Mouse (Mus musculus) adrenal gland, postnatal 10 days (tissue): Measurements from ENCODE around the gene Ralgapa2. TPM values are rescaled to one million over a fixed set of nuclear protein-coding genes. Genes with fewer than 3 reads are reported as not detected.
"Not testable (repeated sequence)": the region's sequence is repeated elsewhere in the genome, so short reads cannot be mapped to it uniquely, and the experiment has no call there.

Experiments
- DNase-seq: peaks from one replicate; pipeline ENCODE4 v3.0.0; 2021; ENCODE audit warnings: mixed read lengths
- total RNA-seq, 2 experiments: library from RNA; stranded (reverse); gene quantifications; 2 replicates each; pipeline ENCODE4 v1.2.3; 2021

Ralgapa2 gene
- total RNA-seq, 2 experiments from 2014 or later, result 30.3 to 30.7 TPM

DNA sequence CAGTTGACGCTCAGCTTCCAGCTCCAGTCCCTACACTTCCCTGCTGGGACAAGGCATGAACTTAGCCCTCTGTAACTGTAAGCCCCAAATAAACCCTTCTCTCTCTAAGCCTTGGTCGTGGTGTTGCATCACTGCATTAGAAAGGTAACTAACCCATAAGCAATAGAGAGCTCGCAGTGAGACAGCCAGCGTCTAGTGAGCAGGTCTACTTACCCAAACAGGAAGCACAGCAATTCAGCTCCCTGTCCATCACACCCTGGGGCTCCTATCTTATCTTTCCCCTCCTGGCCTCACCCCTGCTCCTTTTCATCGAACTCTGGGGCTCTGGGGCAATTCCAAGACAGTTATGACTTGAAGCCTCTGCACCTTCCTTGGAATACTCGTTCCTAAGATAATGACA is 13.8 kb downstream of the Ralgapa2 start:
- DNase-seq, result no peak

DNA sequence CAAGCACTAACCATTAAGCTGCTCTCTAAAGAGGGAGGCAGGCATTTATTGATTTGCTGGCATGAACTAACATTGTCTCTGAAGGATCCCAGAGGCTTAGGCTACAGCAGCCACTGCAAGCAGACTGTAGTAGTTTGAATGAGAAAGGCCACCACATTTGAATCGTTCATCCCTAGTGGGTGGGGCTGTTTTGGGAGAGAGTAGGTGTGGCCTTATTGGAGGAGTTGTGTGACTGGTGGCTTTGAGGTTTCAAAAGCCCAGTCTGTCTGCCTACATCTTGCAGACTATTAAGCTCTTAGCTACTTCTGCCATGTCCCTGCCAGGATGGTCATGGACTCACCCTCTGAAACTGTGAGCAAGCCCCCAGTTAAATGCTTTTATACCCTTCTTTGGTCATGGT is 15.1 kb downstream of the Ralgapa2 start:
- no peak for DNase-seq

DNA sequence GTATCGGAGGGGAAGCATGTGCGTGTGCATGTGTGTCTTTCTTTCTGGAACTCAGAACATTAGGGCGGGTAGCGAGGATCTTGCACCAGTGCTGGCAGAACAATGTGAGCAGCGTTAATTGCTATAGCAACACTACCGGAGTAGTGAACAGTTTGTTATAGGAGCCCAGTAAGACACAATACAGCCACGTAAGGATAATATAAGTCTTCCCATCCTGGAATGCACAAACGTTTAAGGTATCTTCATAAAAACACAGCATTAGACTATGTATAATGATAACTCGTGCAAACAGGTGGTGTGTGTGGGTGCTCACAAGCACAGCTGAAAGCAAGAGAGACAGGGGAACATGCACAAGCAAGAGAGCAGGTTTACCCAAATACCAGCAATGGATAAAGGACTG is 16.4 kb downstream of the Ralgapa2 start:
- DNase-seq, result no peak

DNA sequence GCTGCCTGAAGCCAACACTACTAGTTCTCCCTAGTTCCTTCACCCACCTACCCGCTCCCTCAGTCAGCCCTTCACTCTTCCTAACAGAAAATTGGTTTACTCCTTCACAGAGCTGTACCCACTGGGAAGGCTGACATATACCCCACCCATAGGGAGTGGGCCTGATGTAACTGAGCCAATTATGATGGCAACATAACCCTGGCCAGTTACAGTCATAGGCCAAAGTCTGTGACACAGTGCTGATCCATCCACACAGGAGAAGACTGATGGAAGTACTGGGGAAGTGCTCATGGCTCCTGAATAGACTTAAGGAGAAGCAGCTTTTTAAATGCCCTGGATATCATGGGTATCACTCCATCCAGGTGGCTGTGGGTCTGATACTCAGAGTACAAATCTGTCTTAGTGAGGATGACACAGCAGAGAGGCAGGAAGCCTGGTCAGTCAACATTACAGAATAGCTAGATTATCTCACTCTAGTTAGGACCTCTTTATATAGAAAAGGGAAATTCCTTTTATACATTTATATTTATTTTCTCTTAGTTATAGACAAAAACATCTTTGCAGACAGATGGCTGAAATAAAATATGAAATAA is 18.7 kb downstream of the Ralgapa2 start:
- no peak for DNase-seq

DNA sequence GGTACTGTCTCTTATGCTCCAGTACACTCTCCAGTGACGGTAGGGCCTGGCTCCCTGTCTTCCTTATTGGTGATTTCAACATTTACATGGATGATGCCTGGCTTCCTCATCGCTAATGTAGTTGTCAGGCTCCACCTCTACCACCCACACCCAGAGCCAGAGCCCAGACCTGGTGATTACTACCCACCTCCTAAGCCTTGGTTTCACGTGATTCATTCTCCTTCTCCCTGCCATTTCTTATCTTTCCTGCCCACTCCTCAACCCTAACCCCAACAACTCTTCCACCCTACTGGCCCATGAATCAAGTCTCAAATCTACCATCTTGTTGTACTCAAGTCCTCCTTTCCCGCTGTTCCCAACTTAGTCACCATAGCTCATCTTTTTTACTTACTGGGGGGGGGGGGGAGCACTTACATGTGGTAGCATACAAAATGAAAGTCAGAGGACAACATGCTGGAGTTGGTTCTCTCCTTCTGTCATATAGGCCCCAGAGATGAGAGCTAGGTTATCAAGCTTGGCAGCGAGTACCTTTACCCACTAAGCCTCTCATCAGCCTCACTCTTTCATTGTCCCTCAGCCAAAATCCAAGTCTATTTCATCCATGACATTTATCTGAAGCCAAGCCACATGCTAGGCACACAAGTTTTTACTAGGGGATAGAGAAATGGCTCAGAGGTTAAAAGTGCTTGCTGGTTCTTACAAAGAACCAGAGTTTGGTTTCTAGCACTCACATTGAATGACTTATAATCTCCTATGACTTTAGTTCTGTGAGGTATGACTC is 20.1 kb downstream of the Ralgapa2 start:
- DNase-seq, result no peak

DNA sequence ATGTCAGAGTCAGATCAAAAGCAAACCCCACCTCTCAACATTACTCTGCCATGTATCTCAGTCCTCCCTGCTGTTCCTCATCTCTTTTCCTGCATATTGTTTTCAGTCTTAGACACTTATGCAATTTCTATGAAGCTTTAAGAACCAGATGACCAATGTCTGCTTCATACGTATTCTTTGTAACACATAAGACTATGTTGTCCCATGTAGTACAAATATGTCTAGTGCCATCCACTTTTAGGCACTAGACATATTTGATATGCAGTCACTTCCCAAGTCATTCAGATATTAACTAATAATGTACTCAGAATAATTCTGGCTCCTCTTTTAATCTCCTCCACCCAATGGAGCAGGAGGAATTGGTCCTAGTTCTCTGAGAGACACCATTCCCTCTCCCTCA is 21.2 kb downstream of the Ralgapa2 start:
- DNase-seq, result no peak

DNA sequence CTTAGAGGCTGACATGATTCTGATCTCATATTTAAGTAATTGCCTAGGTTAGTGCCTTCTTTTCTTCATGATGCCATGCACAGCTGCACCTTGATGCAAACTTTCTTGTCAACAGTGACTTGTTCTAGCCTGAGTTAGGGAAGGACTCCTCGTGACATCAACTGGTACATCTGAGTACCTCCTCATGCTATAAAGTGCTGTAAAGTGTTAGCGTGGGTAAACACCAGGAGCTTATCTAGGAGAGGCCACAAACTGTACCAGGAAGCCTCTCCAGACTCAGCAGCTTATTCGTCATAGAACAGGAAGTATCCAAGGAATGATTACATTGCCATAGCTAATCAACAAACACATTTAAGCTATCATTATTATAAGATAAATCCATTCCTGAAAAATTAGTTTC is 23.9 kb downstream of the Ralgapa2 start:
- no peak for DNase-seq

DNA sequence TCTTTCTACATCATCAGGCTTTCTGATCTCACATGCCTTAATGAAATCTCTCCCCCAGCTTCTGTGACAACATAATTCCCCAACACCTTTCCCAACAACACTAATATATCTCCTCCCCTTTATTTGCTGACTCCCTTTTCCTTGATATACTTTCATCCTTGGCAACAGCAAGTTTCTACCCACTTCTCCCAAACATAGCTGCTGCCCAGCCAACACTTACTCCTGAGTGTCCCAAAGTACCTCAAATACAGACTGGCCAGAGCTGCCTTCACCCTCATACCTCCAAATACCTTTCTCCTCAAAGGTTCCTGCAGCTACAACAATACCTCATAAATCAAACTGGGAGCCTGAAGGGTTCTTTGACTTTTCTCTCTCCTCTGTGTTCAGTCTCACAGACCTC is 29.3 kb downstream of the Ralgapa2 start:
- no peak for DNase-seq

DNA sequence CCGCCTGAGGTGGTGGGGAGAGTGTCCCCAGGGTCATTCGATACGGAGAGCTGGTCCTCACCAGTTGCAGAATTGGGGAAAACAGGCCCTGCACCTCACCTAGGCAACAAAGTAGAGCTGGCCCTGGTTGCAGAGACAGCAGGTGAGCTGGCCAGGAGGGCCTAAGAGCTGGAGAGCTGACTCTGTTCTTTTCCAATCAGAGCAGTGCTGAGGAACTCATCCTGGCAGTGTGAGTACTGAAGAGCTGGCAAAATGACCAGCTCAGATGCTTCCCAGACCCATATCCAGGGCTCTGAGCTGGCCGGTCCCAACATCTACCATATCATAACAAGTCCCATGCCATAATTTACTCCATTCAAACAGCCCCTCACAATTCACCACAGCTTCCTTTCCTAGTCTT is 34.7 kb downstream of the Ralgapa2 start:
- DNase-seq, result no peak

DNA sequence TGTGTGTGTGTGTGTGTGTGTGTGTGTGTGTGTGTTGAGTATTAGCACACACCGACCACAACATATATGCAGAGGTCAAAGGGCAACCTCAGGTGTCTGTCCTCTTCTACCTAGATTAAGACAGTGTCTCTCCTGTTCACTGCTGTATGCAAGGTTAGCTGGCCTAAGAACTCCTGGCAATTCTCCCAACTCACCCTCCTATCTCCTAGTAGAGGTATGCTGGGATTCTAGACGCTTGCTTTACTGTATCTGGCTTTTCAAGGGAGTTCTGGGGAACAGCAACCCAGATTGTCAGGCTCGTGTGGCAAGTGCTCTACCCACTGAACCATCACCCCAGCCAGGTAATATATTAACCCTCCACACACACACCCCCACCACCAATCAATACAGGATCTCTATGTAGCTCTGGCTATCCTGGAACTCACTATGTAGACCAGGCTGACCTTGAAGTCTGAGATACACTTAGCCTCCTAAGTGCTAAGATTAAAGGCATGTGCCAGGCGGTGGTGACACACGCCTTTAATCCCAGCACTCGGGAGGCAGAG is 35.6 kb downstream of the Ralgapa2 start:
- DNase-seq, result no peak

DNA sequence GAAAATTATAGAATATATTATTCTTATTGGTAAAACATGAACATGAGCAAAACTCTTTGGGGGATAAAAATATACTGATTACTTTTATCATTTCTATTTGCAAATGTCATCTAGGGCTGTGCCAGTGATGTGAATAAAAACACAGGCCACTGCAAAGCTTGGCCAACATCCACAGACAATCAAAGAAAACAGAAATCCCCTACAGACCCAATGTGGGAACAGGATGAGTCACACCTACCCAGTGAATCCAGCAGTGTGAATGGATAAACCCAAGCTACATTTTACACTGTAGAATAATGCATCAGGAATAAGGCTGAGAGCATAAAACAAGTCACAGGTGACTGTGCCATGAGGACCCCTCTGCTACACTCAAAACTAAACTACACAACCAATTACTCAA is 36.1 kb downstream of the Ralgapa2 start:
- no peak for DNase-seq

DNA sequence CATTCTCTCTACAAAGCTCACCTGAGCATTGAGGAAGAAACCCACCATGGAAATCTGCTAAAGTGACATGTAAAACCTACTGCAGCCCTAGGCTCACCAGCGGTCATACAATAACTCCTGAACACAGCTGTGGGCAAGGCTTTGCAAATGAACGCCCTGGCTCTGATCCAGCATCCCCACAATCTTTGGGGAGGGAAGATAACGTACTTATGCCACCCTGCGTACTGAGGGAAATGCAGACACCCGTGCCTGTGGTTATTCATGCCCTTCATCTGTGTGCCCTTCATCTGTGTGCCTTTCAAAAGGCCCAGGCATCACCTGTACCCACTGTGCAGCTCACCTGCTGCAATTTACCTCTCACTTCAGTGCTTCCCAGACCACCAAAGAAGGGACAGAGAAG is 41.2 kb downstream of the Ralgapa2 start:
- DNase-seq, result no peak

DNA sequence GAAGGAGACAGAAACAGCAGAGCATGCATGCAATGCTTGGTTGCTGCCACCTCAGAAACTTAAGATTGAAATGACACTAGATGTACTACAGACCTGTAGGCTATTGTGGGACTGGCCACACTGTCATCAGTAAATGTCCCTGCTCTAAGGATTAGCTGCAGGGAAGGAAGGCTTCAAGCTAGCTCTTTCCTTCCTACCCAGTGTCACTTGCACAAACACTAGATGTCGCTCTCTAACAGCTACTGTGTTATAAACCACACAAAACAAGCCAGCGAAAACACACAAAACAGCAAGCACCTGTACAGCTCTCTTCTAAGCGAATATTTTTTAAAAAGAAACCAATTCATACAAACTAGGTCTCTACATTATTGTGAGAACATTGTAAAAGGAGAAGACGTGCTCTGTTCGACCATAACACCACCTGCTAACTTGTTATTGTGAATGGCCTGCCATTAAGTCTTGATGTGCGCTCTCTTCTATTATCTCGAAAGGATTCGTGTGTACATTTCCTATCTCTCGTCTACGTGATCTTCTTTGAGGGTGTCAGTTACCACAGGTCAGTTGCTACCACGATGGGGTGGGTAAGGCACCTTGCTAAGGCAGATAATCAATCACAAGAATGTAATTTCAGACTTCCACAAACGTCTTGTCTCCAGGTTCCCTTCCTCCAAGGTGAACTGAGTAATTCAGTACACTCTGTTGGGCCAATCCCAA is 42.3 kb downstream of the Ralgapa2 start:
- DNase-seq, result peak; percentile 42

DNA sequence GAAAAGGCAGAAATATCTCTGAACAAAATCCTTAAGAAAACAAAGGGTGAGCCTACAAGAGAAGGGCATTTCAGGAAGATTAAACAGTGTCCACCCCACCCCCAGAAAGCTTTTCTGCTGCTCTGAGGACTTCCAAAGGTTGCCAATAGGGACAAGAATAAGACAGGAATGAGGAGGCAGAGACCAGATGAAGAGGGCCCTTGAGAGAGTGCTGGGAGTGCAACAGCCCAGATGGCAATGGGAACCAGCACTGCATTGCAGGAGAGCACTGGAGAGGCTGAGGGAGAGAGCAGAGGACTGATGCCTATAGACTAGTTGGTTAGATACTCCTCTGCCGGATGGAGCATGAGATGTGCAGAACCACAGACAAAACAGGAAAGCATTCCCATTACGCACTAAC is 43.2 kb downstream of the Ralgapa2 start:
- no peak for DNase-seq

DNA sequence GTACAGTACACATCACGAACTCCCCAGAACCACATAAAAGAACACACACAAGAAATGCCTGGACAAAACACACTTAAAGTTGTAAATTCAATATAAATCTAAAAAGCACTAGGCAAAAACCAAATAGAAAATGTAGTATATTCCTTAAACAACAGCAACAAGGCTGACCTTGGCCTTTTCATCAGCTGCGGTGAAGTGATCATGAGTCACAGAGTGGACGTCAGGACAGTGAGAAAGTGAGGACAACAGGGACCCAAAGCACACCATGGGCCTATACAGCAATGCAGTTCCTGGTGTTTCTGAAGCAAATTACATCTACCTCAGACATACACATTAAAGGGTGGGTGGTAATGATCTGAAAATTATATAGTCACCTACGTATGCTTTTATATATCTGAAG is 44.1 kb downstream of the Ralgapa2 start:
- DNase-seq, result peak; percentile 44

DNA sequence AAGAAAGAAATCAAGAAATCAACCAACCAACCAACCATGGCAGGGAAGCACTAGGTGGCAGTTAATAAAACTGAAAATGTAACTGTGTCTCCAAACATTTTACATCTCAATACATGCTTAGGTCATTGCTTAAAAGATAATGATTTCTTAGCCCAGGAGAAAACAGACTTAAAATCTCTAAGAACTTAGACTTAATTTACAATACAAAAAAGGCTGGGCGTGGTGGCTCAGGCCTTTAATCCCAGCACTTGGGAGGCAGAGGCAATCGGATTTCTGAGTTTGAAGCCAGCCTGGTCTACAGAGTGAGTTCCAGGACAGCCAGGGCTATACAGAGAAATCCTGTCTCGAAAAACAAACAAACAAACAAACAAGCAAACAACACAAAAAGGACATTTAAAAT is 45.3 kb downstream of the Ralgapa2 start:
- DNase-seq, result not testable (repeated sequence)

DNA sequence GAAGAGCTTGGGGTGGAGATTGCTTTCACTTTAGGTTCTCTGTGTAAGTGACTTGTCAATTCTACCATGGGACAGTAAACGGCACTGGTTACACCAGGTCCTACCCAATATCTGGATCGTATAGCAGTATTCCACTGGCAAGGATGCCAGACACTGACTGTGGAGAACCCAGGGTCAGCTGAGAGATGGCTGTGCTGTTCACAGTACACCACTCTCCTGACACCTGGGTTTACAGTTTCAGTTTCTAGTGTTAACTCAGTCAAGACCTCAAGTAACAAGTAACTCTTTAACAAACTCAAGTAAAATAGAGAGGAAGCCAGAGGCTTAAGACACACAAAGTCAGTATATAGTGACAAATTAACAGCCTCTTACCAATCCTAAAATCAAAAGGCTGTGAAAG is 54.6 kb downstream of the Ralgapa2 start:
- DNase-seq, result no peak

DNA sequence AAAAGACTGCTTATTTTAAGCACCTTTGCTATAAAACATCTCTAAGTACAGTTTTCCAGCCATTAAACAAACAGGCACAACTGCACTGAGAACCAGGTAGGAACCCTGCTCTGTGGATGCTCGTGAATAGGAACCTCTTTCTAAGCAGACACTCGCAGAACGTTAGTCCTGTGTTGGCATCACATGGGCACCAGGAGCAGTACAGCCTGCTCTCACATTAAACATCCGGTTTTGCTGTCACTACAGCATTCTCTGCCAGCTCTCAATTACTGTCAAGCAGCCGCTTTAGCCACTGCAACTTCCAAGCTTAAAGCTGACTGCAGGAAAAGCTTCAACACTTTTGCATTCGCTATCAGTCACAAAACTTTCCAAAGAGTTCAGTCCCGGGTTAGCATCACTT is 55.5 kb downstream of the Ralgapa2 start:
- no peak for DNase-seq

DNA sequence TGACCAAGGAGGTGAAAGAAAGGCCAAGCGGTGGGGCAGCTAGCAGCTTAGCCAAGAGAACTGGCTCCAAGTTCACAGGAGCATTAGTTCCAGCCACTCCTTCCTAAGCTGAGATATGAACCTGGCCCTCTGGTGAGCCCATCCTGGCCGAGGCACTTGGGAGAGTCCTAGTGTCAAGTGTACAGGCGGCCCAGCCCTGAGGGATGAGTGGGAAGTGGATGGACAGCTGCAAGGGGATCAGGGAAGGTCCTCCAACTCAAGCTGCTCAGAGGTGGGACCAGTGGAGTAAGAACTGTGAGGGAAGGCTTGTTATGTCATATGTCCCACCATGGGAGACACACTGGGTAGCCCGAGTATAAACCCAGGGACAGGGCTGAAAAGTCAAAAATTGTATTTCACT is 56.1 kb downstream of the Ralgapa2 start:
- DNase-seq, result no peak

DNA sequence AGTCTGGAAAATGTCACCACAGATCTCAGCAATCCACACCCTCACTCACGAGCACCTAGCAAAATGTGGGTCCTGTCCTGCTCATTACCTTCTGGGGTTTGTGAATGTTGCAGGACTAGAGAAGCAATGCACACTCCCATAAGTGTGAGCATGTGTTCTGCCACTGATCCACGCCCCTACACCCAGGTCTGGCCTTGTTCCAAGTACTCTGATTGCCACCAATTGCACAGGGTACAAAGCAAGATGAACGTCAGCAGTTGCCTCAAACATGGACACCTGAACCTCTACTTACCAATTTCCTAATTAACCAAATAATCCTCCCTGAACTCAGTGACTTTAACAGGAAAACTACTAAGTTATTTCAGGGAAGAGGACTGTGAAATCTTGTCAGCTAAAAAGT is 68.1 kb downstream of the Ralgapa2 start:
- DNase-seq, result no peak

DNA sequence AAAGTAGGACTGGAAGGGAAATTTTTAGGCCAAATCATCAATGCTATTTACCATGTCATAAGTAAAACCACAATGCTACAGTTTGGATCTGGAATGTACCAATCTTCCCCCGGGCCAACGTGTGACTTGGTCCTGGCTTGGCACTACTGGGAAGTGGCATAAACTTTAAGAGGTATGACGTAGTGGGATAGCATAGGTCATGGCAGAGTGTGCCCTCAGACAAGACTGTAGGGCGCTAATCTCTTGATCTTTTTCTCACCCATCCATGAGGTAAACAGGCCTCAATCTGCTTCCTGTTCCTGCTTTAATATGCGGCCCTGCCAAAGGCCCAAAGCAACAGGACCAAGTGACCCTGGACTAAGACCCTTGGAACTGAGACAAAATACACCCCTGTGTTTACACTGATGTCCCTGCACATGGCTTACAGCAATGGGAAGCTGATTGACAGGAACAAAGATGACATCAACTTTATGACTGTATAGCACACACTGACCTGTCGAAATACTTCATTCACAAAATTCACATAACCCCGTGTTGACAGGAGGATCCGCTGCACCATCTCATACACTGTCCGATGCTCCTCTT is 68.8 kb downstream of the Ralgapa2 start:
- no peak for DNase-seq

DNA sequence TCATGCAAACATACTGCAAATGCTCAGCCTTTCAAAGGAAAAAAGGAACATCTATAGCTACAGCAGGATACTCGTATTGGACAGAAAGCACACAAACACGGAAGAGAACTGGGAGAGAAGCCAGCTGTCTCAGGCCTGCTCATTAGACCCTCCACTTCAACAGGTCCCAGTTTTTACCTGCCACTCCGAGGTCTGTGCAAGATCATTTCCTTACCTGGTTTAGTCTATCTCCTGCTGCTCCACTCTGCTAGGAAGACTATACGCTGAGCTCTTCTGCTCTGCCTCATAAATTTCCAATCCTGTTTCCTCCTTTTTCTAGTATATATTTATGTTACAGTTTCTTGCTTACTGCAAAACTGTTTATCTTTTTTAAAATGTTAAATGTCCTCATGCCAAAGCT is 70.4 kb downstream of the Ralgapa2 start:
- DNase-seq, result no peak

DNA sequence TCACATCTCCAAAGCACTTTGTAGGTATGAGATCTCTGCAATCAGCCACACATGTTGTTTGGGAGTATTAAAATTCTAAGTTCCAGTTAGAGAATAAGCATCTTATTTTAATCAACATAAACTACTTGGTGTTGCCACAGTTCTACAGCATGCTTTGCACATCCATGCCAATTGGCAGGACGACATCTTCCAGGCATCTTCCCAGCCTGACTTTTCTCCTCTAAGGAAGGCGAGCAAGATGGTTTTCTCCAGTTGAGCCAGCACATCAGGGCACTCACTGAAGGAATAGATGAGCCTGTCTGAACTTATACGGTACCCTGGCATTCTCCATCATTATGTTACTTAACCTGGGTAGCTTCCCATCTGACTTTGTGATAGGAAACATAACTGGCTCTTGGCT is 83.4 kb downstream of the Ralgapa2 start:
- no peak for DNase-seq
